Mouse (Mus musculus) cerebellum, adult (tissue): ENCODE measurements around the gene Dnhd1.

Experiments used
- ATAC-seq: cut with Nextera tagmentation; 2 replicates; pipeline ENCODE4 v1.9.2; 2017; ENCODE audit warnings: mild to moderate bottlenecking, moderate library complexity, mixed read lengths; ENCODE audit not compliant: insufficient number of reproducible peaks, low FRiP score, low TSS enrichment

Gene Dnhd1

DNA sequence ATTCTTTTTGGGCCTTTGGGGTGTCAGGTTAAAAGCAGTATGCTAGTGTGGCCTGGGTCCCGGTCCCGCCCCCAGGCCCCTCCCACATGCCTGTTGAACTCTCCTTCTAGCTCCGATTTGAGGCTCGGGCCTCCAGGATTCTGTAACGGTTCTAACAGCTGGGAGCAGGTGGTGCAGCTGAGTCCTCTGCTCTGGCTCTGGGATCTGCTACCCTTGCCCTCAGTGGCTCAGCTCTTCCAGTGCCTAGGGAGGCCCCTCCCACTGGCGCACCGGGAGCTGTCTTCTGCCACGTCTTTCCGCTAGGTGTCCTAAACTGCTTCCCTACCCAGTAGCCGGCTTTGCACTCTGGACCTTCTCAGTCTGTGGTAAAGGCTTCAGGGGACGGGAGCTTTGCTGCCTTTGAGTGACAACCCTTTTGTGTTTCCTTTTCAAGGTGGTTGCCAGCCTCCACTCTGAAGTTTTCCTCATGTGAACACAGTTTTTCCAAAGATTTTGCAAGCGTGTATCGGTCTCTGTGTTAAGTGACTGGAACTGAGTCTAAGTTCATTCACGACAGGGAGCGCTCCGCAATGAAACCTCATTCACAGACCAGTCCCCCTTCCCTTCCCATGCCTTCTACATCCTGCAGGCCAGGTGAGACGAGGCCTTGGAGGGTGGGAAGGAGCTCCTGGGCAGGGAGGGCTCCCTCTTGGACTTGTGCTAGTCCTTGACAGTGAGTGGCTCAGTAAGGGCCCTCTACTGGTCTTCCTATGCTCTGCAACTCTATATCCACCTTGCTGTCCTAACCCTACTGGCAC lies at the start of gene Dnhd1:
Gene Dnhd1 (plus strand): TSS at position 189 of the 797 bp plus-strand sequence.
- ATAC-seq = peak; percentile 95

DNA sequence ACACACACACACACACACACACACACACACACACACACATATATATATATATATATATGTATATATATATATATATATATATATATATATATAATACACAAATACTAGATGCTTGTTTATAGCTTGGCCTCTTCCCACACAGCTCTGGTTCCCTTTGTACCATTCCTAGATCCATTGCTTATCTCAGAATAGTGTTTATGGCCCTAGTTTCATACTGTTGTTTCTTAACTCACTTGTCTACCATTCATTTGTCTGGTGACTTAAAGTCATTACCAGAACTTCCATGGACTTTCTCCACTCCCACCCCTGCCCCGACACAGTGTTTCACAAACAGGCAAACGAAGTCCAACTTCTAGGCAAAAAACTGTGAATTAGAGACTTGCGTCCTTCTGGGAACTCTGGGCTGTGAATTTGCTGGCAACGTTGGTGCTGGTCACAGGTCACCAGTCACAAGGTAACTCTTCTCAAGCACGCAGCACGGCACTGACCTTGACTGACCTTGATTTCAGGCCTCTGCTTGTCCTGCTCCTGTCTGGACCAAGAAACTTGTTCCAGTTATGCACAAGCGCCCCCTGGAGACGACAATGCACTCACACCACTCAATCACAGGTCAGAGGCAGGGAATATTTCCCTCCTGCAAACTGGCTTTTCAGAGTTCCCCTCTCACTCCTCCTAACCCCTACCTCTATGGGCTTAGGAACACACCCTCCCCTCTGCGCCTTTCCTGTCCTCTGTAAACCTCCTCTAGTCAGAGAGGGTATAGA lies 47.6 kb upstream of the Dnhd1 start:
- ATAC-seq = peak; percentile 70

DNA sequence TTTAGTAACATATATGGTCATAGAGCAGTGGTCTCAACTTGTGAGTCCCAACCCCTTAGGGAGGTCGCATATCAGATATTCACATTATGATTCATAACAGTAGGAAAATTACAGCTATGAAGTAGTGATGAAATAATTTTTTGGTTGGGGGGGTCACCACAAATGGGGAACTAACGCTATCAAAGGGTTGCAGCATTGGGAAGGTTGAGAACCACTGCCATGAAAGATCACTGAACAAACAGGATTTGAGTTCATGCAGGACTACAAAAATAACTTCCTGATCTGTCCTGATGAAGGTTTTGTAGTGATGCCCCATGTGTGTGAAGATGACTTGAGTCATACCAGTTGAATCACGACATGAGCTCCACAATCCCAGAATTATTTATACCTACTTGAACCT lies 42.2 kb upstream of the Dnhd1 start:
- no peak for ATAC-seq

DNA sequence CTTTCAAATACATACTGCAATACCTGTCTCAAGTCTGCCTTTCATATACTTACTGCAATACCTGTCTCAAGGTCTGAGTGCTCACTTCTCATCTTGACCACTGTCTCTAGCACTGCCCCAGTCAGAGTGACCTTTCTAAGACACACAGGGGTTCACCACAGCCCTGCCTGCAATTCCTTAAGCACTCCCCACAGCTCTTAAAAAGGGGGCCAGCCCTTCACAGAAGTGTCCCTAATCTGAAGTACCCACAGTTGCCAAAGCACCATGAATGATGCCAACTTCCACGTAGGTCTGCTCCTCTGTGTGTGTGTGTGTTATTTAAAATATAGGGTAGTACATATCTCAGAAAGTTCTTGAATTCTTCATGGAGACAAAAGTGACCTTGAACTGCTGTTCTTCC lies 38.9 kb upstream of the Dnhd1 start:
- ATAC-seq = no peak

DNA sequence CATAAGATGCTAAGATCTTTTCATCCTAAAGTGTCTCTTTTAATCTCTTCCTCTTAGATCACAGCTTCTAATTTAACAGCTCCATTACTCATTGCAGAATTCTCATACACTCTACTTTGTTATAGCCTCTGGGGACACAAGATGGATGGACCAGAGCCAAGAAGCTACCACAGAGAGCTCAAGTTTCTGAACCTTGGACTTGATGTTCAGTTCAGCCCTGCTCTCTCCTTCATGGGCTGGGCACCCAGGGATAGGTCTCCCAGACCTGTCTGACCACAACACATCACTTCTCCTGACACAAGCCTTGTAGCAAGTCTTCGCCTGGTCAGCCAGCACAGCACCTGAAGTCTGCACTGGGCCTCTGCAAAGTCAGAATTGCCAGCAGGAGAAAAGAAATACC lies 36.2 kb upstream of the Dnhd1 start:
- no peak for ATAC-seq

DNA sequence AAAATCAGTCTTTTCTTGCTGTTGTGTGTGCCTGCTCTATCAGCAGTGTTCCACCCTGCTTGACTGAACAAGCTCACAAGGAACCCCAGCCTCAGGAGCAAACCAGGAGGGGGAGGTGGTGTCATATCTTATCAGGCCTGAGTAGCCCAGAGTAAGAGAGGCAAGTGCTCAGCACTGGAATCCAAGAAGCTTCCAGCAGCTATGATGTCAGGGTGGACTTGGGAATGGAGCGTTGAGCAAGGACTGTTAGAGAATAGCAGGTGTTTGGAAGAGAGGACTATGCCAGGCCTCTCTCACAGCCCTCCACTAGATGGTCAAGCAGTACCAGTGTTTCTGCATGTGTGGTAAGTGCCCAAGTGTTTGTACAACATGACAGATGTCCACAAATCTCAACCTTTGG lies 34.9 kb upstream of the Dnhd1 start:
- ATAC-seq = no peak

DNA sequence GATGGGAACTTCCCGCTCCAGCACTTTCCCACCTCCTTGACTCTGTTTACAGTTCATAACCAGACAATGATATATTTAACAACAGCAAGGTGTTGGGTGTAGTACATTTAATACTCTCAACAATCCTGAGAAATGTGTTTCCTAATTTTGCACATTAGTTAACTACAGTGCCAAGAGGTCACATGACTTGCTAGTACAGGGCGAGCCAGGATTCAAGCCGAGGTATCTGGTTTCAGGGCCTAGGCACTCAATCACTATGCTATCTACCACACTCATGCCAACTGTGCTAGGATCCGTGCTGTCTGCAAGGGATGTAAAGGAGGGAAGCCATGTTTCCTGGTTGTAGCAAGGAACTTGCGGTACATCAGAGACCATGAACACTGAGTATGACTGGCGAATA lies 34.1 kb upstream of the Dnhd1 start:
- no peak for ATAC-seq

DNA sequence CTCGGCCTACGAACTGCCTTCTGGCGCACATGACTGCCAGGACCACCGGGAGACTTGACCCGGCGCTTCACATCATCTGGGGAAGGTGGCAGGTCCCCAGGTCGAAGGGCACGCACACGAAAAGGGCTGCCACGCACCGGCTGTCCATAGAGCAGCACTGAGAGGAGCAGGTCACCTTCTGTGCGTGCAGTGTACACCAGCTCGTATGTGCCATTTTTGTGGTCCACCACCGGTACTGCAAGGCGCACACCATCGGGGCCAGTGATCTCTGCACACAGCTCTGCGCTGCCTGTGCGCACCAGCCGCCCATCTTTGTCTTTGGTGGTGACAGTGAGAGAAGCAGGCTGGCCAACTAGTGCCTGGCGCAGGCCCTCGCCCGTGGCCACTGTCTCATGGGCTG lies 32.8 kb upstream of the Dnhd1 start:
- ATAC-seq = no peak

DNA sequence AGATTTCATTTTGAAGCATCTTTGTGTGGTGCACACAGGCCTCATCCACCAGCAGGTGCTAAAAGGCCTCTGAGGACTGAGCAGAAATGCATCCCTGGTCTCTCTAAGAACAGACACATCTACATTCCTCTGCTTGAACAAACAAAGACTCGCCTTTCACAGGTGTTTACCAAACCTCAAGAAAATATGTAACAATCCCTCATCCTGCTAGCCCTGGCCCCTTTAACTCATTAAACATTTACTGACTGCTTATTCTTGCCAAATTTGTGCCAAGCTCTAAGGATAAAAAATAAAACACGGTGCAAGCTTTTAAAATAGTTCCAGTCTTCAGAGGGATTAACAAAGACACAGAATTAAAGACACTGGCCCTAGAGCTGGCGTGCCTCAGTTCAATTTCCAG lies 30.9 kb upstream of the Dnhd1 start:
- no peak for ATAC-seq

DNA sequence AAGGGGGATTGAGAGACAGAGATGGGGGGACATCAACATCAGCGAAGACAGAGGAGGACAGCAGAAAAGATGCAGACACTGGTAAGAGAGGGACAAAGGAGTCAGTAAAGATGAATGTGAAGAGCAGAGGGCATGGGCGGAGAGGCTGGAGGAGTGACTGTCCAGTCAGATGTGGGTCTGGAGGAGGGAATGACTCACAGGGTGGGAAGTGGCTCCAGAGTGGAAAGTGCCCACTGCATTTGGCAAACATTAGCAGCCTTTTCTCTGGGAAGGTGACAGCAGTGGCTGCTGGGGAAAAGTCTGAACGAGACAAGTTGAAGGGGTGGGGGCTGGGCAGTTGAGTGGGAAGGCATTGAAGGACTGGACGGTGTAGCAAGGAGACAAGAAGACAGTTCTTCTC lies 29.6 kb upstream of the Dnhd1 start:
- ATAC-seq = no peak

DNA sequence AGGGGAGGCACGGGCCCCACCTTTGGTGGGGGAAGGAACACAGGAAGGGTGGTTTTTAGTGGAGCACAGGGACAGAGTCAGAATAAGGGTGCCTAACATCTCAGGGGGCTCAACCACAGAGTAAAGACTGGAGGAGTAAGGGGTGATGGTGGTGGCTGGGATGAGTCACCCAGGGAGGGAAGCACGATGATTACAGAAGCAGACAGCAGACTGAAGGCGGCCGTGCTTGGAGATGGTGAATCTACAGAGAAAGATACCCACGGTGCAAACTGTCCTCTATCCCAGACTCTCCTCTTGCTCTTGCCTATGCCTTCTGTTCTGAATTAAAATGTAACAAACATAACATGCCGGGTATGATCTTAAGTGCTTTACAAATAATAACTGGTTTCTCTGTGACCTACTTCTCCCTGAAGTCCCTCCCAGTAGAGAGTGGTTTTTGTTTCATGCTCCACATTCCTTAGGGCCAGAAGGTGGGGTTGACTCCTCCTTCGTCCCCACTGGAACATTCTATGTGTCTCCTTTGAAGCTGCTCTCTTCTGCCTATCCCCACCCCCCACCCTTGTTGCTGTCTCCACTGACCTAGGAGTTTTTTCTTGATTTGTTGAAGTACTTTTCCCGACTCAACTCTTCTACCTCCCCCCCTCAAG lies 28.9 kb upstream of the Dnhd1 start:
- ATAC-seq = no peak

DNA sequence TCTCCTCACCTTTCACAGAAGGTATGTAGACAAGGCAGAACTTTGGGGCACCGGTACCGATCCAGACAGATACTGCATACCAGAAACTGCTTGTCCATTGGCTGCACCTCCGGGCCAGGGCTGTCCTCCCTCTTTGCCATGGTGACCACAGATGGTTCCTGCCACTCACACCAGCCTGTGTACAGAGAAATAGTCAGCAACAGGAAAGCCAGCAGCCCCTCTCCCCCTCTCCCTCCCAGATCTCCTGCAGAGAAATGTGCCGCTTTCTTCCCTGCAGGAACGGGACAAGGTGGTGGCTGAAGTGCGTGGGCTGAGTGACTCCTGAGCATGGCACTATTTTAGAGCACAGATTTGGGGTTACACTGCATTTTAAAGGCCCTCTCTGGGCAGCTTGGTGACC lies 25.2 kb upstream of the Dnhd1 start:
- ATAC-seq = peak; percentile 92

DNA sequence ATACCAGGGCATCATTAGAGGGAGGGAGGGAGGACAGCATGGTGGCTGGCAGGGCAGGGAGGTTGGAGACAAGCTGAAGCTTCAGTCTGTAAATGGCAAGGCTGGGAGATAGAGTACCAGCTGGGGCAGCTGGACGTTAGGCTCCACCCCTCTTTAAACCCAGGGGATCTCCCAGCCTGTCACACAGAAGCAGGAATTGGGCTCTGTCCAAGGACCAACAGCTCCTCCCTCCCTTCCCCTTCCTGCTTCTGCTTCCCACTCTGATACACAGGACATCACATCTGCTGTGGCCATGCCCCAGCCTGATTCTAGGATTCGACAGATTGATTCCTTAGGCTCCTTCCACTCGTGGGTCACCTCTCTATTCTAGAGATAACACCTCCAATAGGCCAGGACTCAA lies 22.0 kb upstream of the Dnhd1 start:
- no peak for ATAC-seq

DNA sequence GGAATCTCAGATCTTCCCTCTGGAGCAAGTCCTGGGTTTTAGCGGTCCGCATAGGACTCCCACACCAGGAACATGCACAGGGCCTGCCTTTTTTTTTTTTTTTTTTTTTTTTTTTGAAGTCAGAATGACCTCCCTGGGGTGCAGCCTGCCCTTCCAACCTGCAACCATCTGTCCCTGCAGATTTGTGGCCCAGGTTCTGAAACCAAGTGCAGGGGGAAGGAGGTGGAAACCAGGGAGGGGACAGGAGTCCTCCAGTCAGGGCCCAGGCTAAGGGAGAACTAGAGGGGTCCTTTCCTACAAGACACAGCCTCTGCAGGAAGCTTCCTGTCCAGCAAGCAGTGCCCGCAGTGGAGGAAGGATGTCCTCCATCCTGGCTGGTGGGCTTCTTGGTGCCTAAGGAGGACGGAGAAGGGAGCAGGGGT lies 18.1 kb upstream of the Dnhd1 start:
- peak; percentile 66 for ATAC-seq

DNA sequence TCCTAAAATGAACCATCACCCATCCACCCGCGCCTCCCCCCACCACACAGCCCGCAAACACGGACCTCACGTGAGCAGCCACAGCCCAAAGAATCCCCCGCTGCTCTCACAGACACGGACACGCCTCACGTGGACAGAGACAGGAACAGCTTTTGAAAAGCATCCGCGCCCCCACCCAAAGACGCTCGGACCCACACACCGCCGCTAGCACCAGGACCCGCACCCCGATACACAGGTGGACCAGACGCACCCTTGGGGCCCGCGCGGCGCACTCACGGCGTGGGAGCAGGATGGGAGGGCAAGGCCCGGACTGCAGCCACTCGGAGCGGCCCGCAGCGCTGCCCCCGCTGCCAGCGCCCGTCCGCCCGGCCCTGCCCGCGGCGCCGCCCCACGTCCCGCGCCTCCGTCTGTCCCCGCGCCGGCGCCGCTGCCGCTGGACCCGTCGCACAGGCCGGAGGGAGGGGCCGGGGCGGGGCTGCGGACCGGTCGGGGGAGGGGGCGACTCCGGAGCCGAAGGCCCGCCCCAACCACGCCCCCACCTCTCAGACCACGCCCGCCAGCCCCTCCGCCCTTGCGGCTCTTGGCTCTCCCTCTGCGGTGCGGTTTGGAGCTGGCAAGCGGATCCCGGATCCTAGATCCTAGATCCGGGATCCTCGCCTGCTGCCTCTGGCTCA lies 17.4 kb upstream of the Dnhd1 start, which contains the start of gene Trim3:
Gene Trim3 (minus strand): TSS at position 445 of the 674 bp plus-strand sequence.
- peak; percentile 69 for ATAC-seq

DNA sequence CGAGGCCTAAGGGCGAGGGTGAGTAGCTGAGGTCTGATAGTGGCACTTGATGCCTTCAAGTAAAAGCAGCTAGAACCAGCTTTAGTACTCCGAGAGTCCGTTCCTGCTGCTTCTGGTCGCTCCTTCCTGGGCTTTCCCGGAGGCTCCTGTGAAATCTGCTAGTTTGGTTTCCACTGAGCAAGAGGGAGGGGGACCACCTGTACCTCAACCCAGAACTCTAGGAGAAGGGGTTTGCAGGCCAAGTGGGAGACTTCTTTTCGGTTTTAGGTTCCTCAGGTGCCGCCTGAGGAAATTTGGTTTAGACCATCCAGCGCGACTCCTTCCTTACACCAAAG lies 16.9 kb upstream of the Dnhd1 start:
- no peak for ATAC-seq

DNA sequence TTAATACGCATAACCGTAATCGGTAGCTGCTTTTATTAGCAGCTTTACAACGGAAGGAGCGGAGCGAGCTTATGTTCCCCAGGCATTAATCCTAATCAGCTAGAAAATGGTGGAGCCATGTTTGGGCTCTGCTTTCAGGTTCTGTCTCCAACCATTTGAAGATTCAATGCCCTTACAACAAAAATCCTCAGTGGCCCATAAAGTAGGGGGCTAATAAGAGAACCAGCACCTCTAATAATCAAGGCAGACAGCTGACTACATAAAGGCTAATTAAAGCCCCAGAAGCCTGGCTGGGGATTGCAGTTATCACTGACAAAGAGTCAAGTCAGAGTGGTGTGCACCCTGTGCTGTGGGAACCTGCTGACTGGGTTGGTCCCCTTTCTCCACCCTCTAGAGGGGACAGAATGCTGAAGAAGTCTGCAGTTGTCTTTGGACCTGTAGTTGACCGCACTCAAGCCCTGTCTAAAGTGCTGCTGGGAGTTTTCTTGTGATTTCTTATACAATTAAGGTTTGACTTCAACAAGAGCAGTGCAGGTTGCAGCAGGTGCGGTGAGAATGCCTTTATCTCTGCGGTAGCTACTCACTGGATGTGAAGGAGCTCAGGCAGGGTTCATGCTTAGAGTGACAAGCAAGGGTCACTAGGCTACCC lies 16.2 kb upstream of the Dnhd1 start:
- no peak for ATAC-seq

DNA sequence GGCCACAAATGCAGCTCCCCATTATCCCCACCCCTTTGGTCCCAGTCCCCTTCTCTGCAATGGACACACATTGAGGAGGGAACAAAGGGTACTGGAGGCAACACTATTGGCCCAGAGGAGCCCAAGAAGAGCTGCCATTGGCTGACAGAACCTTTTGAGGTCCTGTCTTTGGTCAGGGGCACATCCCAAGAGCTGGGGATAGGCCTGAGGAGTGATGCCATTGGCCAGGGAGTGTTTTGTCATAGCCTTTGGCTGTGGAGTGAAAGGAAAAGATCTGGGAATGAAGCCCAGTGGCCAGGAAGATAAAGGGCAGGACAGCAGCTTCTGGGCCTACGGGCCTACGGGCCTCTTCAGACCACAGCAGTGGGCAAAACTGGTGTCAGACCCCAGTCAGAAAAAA lies 14.9 kb upstream of the Dnhd1 start:
- no peak for ATAC-seq

DNA sequence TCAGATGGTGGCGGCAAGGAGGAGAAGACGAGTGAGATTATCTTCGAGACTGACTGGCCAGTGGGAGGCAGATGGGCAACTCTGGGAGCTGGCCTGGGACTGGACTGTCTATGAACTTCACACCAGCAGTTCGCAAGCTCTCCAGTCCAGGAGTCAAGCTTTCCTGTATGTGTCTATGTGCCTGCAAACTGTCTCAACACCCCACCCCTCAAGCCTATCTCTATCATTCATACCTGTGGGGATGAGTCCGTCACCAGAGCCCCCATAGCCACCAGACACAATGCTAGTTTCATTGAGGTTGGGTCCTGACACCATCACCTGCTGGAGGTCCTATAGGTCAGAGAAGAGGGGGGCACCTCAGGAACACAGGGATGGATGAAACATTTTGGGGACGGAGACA lies 11.9 kb upstream of the Dnhd1 start:
- no peak for ATAC-seq

DNA sequence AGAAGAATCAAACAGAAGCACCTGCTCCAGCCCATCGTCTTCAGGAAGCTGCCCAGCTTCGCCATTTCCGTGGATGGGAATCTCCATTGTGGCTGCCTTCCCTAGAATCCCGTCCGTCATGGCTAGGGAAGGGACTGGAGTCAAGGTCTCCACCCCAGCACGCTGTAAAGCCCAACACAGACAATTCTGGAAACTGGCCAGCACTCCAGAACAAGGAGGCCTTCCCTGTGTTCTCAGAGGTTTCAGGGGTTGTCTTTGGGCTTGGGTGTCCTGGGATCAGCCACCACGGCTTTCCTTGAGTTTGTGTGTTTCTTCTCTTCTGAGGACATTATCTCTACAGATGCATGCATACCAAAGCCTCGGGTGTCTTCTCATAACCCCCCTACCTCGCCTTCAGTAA lies 11.3 kb upstream of the Dnhd1 start:
- ATAC-seq = no peak
